Mouse (Mus musculus): ENCODE measurements around the gene Cdk5rap3. TPM values are rescaled to one million over a fixed set of nuclear protein-coding genes. Genes with fewer than 3 reads are reported as not detected.

The Cdk5rap3 gene
- polyA plus RNA-seq, 1 experiment from 2014 or later: 76.2 TPM

DNA sequence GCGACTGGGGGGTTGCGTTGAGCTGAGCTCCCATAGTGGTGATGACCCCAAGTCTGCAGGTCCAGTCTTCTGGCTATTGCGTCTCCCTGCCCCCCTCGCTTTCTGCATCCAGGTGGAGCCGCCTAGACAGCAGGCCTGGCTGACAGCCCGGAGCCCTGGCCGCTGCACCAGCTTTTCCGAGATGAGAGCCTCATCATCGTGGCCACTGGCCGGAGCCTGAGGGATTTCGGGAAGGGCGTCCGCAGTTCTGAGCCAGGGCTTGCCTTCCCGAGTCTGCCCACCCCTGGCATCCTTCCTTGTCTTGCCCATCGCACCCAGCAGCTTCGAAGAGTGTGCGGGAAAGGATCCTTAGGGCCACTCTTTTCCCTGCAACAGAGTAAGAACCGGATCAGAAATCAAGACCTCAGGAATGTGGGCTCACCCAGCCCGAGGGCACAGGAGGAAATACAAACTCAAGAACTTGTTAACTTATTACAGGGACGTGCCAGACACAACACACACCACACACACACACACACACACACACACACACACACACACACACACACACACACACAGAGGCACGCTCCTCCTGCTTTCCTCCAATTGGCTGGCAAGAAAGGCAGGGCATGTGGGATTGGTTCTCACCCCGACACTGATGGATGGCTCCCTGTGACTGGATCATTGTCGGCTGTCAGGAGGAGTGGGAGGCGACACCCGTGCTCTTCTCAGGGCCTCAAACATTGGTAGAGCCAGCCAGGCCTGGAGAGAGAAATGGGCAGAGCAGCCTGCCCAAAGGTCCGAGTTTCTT is 52.9 kb downstream of the Cdk5rap3 start:
- WGBS: 15% methylated on average over 26 of the region's 26 CpGs
- Histone ChIP-seq H3K9ac (no peak overlapping the region), H3K27ac (peak overlapping the region; percentile 51), H3K4me1 (peaks cover 40% of the 10 kb centered on the region), H3K4me2 (peak overlapping the region; percentile 39), H3K36me3 (peaks cover 2% of the 10 kb centered on the region; the same call in 1 of the 2 replicates), H3K4me3 (0 out of 2 replicates have a peak overlapping the region, but pooled peaks have one; percentile 8), H3K27me3 (peaks cover 9% of the 10 kb centered on the region; the same call in 1 of the 2 replicates), H3K9me3 (no peaks in the 10 kb centered on the region)
- ATAC-seq (ENCODE audit: insufficient number of reproducible peaks, low FRiP score, low TSS enrichment, low read depth): peak; percentile 37; the same call in 1 of the 2 replicates

DNA sequence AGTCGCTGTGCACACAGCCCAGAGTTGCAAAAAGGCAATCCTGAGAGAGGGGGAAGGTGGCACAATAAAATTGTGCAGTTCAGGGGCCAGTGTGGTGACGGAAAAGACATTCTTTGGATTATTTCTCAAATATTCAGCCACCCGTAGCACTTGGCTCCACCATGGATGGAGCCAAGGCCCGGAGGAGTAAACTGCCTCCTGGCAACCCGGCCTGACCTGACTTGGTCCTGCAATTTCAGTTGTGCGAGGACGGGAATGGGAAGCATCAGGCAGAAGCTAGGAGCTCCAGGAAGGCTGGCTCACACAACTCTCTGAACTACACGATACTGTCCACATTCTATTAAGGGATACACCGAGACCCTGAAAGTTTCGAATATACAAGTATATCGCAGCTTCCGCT is 53.8 kb downstream of the Cdk5rap3 start:
- peak overlapping the region; percentile 17 for H3K27ac ChIP-seq
- peaks cover 40% of the 10 kb centered on the region for H3K4me1 ChIP-seq
- no peak overlapping the region for H3K4me2 ChIP-seq
- H3K36me3 ChIP-seq: peaks cover 11% of the 10 kb centered on the region
- no peak overlapping the region for H3K4me3 ChIP-seq
- ATAC-seq (ENCODE audit: insufficient number of reproducible peaks, low FRiP score, low TSS enrichment, low read depth): no peak
- WGBS: 68% methylated on average over 12 of the region's 12 CpGs
- no peak overlapping the region for H3K9ac ChIP-seq
- peaks cover 9% of the 10 kb centered on the region; the same call in 1 of the 2 replicates for H3K27me3 ChIP-seq
- no peaks in the 10 kb centered on the region for H3K9me3 ChIP-seq

DNA sequence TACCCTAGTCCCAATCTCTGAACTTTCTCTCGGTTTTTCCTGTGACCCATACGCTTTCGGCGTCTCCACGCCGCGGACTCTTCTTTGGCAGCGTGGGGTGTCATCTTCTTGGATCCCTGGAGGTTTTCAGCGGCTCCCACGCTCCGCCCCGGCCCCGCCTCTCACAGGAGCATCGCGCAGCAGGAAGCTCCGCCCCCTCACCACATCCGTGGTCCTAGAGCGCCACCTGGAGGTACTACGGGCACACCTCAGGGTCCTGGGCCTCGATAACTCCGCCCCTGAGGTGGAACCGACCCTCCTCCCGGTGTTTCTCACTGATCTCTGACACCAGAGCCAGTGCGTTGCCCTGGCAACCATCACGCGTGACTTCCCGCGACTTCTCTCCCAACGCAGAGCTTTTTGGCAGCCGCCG is 54.4 kb downstream of the Cdk5rap3 start:
- peak overlapping the region; percentile 86 for H3K4me2 ChIP-seq
- under 1% methylated on average over 31 of the region's 31 CpGs for WGBS
- H3K27me3 ChIP-seq: peaks cover 9% of the 10 kb centered on the region; the same call in 1 of the 2 replicates
- H3K36me3 ChIP-seq: peaks cover 18% of the 10 kb centered on the region
- H3K4me3 ChIP-seq: peak overlapping the region; percentile 46
- ATAC-seq (ENCODE audit: insufficient number of reproducible peaks, low FRiP score, low TSS enrichment, low read depth): peak; percentile 80
- no peaks in the 10 kb centered on the region for H3K9me3 ChIP-seq
- H3K9ac ChIP-seq: peak overlapping the region; percentile 20; the same call in 1 of the 2 replicates
- H3K4me1 ChIP-seq: peaks cover 40% of the 10 kb centered on the region
- peak overlapping the region; percentile 72 for H3K27ac ChIP-seq

DNA sequence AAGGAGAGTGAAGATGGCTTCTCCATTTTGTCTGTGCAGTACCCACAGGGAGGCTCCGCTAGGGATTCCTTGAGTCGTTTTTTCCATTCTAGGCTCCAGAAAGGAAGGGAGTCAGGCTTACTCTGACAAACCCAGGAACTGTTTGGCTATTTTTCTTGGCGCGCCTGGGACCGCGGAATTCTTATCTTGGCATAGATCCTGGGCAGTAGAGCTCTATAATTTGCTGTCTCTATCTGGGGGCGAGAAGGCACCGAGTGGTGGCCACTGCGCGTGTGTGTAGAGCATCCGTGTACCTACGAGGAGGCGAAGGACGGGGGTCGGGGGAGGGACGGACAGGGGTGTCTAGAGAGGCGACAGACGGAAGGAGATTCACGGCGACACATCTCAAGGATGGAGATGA is 54.9 kb downstream of the Cdk5rap3 start:
- Histone ChIP-seq H3K4me3 (peak overlapping the region; percentile 46), H3K9me3 (no peaks in the 10 kb centered on the region), H3K4me2 (peak overlapping the region; percentile 86), H3K4me1 (peaks cover 40% of the 10 kb centered on the region), H3K36me3 (peaks cover 22% of the 10 kb centered on the region), H3K9ac (peak overlapping the region; percentile 20; the same call in 1 of the 2 replicates), H3K27ac (peak overlapping the region; percentile 72), H3K27me3 (peaks cover 9% of the 10 kb centered on the region; the same call in 1 of the 2 replicates)
- WGBS: 1% methylated on average over 20 of the region's 20 CpGs
- ATAC-seq (ENCODE audit: insufficient number of reproducible peaks, low FRiP score, low TSS enrichment, low read depth): peak; percentile 70

DNA sequence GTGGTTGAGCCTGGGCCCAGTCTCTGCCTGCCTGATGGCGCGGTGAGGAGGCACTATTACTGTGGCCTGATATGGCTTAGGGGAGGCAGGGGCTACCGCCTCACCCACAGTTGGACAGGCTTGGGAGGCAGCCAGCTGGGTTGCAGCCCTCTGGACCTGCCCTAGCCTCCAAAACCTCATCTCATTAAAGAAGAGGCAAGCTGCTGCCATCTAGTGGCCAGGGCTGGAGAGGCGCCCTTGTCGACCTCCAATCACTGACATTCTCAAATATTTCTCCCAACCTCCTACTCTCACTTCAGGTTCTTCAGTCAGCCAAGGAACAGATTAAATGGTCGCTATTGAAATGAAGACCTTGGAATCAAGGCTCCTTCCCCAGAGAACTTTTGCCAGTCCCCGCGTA is 55.7 kb downstream of the Cdk5rap3 start:
- H3K4me1 ChIP-seq: peaks cover 40% of the 10 kb centered on the region
- peak overlapping the region; percentile 86; the same call in 1 of the 2 replicates for H3K4me2 ChIP-seq
- WGBS: 5% methylated on average over 8 of the region's 8 CpGs
- peaks cover 9% of the 10 kb centered on the region; the same call in 1 of the 2 replicates for H3K27me3 ChIP-seq
- peaks cover 26% of the 10 kb centered on the region for H3K36me3 ChIP-seq
- no peak overlapping the region for H3K4me3 ChIP-seq
- H3K27ac ChIP-seq: peak overlapping the region; percentile 72
- ATAC-seq (ENCODE audit: insufficient number of reproducible peaks, low FRiP score, low TSS enrichment, low read depth): peak; percentile 46; the same call in 1 of the 2 replicates
- H3K9me3 ChIP-seq: no peaks in the 10 kb centered on the region
- H3K9ac ChIP-seq: no peak overlapping the region

DNA sequence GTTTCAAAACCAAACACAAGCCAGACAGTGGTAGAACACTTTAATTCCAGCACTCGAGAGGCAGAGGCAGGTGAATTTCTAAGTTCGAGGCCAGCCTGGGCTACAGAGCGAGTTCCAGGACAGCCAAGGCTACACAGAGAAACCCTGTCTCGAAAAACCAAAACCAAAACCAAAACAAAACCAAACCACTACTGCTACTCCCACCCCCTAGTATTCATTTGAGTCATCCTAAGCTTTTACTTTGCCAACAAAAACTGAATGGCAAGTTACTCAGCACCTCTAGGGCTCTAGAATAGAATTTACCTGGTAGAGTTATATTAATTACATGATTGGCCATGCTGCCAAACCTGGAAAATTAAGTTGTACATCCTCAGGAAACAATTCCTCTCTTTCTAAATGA is 56.7 kb downstream of the Cdk5rap3 start:
- Histone ChIP-seq H3K9me3 (no peaks in the 10 kb centered on the region), H3K27ac (0 out of 2 replicates have a peak overlapping the region, but pooled peaks have one; percentile 14), H3K36me3 (peaks cover 32% of the 10 kb centered on the region), H3K9ac (no peak overlapping the region), H3K4me1 (peaks cover 40% of the 10 kb centered on the region), H3K4me3 (no peak overlapping the region), H3K4me2 (no peak overlapping the region), H3K27me3 (peaks cover 9% of the 10 kb centered on the region; the same call in 1 of the 2 replicates)
- no peak for ATAC-seq (ENCODE audit: insufficient number of reproducible peaks, low FRiP score, low TSS enrichment, low read depth)
- 84% methylated on average over 4 of the region's 4 CpGs for WGBS

DNA sequence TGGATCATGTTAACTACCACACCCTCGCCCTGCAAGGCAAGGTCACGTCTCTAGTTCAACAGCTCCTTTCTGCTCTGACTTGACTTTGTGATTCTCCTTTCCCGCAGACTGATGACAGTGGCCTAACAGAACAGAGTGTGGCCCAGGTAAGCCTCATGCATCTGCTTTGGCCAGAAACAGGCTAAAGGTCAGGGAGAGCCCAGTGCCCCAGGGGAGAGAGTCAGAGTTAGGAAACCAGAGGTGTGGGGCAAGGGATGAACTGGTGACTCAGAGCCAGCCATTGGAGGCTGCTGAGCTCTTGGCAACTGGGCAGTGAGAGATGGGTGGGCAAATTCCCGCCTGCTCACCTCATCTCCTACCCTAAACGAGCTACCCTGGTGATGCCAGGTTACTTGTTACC is 58.9 kb downstream of the Cdk5rap3 start:
- H3K4me3 ChIP-seq: no peak overlapping the region
- no peak overlapping the region for H3K9ac ChIP-seq
- peaks cover 48% of the 10 kb centered on the region for H3K36me3 ChIP-seq
- peaks cover 22% of the 10 kb centered on the region for H3K4me1 ChIP-seq
- WGBS: 74% methylated on average over 5 of the region's 5 CpGs
- no peak overlapping the region for H3K27ac ChIP-seq
- H3K27me3 ChIP-seq: 0 out of 2 replicates have a peak, but pooled peaks cover 1% of the 10 kb centered on the region
- H3K4me2 ChIP-seq: no peak overlapping the region
- no peaks in the 10 kb centered on the region for H3K9me3 ChIP-seq
- ATAC-seq (ENCODE audit: insufficient number of reproducible peaks, low FRiP score, low TSS enrichment, low read depth): no peak

Other genes starting within 250 kb of the Cdk5rap3 start
- 20.9 and 22.1 TPM in 2 replicates for gene Snx11, start 138.9 kb downstream of the Cdk5rap3 start, polyA plus RNA-seq (2015; fragmentation: Nextera tagmentation; extraction: Ambion mirVana)
- 89.3 and 101 TPM in 2 replicates for gene Cbx1, start 127.4 kb downstream of the Cdk5rap3 start, polyA plus RNA-seq (2015; fragmentation: Nextera tagmentation; extraction: Ambion mirVana)
- 75.6 and 81.1 TPM in 2 replicates for gene Nfe2l1, start 86.5 kb downstream of the Cdk5rap3 start, polyA plus RNA-seq (2015; fragmentation: Nextera tagmentation; extraction: Ambion mirVana)
- gene Copz2, start 66.6 kb downstream of the Cdk5rap3 start, polyA plus RNA-seq (2015; fragmentation: Nextera tagmentation; extraction: Ambion mirVana): 203 and 213 TPM in 2 replicates
- 3.4 and 3.6 TPM in 2 replicates for gene Prr15l, start 11.6 kb upstream of the Cdk5rap3 start, polyA plus RNA-seq (2015; fragmentation: Nextera tagmentation; extraction: Ambion mirVana)
- gene Pnpo, start 27.5 kb upstream of the Cdk5rap3 start, polyA plus RNA-seq (2015; fragmentation: Nextera tagmentation; extraction: Ambion mirVana): 33.6 and 37.6 TPM in 2 replicates
- 15.1 and 16.8 TPM in 2 replicates for gene Sp2, start 66.5 kb upstream of the Cdk5rap3 start, polyA plus RNA-seq (2015; fragmentation: Nextera tagmentation; extraction: Ambion mirVana)
- 27.1 and 30.4 TPM in 2 replicates for gene Sp6, start 96.9 kb upstream of the Cdk5rap3 start, polyA plus RNA-seq (2015; fragmentation: Nextera tagmentation; extraction: Ambion mirVana)
- 22.7 and 23.8 TPM in 2 replicates for gene Scrn2, start 113.4 kb upstream of the Cdk5rap3 start, polyA plus RNA-seq (2015; fragmentation: Nextera tagmentation; extraction: Ambion mirVana)
- 0.54 and 0.65 TPM in 2 replicates for gene Lrrc46, start 124.9 kb upstream of the Cdk5rap3 start, polyA plus RNA-seq (2015; fragmentation: Nextera tagmentation; extraction: Ambion mirVana)
- 79.5 and 84.7 TPM in 2 replicates for gene Mrpl10, start 125.1 kb upstream of the Cdk5rap3 start, polyA plus RNA-seq (2015; fragmentation: Nextera tagmentation; extraction: Ambion mirVana)
- gene Osbpl7, start 134.1 kb upstream of the Cdk5rap3 start, polyA plus RNA-seq (2015; fragmentation: Nextera tagmentation; extraction: Ambion mirVana): 8.9 and 9.9 TPM in 2 replicates
- 0.14 TPM in 1 of 2 replicates, not detected in the other for gene Tbx21, start 198.8 kb upstream of the Cdk5rap3 start, polyA plus RNA-seq (2015; fragmentation: Nextera tagmentation; extraction: Ambion mirVana)
- 6.8 and 7.8 TPM in 2 replicates for gene Tbkbp1, start 235.0 kb upstream of the Cdk5rap3 start, polyA plus RNA-seq (2015; fragmentation: Nextera tagmentation; extraction: Ambion mirVana)